Mouse (Mus musculus) liver, embryonic 14.5 days (tissue): ENCODE measurements around the gene Lrrc1.

Experiments used
- CTCF ChIP-seq: IDR thresholded peaks from 2 replicates; pipeline ENCODE4 v1.5.1; 2016; ENCODE audit warnings: antibody characterized with exemption, low read depth, control low read depth
- EP300 ChIP-seq: IDR thresholded peaks from 2 replicates; pipeline ENCODE4 v1.6.1; 2016; ENCODE audit warnings: antibody characterized with exemption, low read depth

DNA sequence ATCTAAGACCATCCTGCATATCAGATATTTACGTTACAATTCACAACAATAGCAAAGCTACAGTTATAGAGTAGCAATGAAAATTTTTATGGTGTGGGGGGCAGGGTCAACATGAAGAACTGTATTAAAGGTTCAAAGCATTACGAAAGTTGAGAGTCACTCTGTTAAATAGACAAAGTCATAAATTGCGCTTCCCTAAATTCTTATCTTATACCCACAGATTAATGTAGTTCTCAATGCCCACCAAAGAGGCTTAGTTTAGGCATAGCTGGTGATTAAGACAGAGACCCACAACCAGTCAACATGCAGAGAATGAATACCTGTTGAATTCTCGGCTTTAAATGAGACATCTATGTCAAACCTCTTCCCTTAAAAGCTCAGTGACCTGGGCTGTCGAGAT is 144.9 kb downstream of the Lrrc1 start:
- TF ChIP-seq CTCF (no peak), EP300 (no peak)
